Mouse (Mus musculus): ENCODE data around the gene Hspa12b. TPM values are rescaled to one million over a fixed set of nuclear protein-coding genes. Genes with fewer than 3 reads are reported as not detected.

The Hspa12b gene
- total and polyA plus RNA-seq, 2 experiments from 2014 or later: 3.3 to 11.2 TPM

- H3K36me3 ChIP-seq (ENCODE audit: insufficient read depth, low read length): peaks cover 55% of the 10 kb centered on the region
- WGBS: 97% methylated on average over 8 of the region's 8 CpGs
- ATAC-seq: no peak
These were observed 19.9 kb downstream of the Hspa12b start for GRCm38 (mm10) chr2:131147043-131147365.

DNA sequence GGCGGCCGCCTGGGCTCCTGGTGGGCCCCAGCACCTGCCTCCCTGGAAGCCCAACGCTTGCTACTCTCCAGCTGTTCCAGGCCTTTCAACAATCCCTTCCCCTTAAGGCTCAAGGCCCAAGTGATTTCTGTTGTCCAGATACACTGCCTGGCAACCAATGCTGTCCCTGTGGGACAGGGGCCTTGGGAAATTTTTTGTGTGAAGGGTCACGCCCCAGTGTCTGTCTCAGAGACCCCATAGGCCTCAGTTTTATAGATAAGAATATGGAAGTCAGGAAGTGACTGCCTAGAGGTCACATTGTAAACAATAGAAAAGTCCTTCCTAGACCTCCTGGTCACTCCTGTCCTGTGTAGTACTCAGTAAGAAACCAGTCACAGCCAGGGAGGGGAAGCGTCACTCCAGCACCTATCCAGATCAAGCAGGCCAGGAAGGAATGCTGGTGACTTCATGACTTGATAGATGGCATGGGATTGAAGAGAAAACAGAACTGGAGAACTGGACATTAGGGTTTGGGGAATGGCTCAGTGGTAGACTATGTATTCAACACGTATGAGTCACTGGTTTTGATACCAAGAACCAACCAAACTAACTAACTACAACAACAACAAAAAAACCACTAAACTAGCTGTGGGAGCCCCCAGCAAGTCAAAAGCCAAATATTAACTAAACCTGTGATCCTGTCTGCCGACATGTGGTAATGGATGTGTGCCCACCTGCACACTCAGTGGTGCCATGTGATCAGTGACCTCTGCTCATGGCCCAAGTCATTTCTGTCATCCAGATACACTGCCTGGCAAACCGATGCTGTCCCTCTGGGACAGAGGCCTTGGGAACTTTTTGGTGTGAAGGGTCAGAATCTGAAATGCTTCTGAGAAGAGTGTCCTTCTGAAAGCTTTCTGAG is 21.5 kb downstream of the Hspa12b start:
- no peak overlapping the region for H3K9ac ChIP-seq (replicated peaks; ENCODE audit: low read length)
- no peak overlapping the region for H3K27ac ChIP-seq
- H3K4me3 ChIP-seq (ENCODE audit: low read length): no peak overlapping the region
- no peak for TF ChIP-seq CTCF (IDR thresholded peaks at IDR 0.05; ENCODE audit: low read depth)
- no peak overlapping the region for H3K4me2 ChIP-seq (ENCODE audit: low read depth, low read length)
- H3K36me3 ChIP-seq (ENCODE audit: insufficient read depth, low read length): peaks cover 68% of the 10 kb centered on the region
- H3K27me3 ChIP-seq (ENCODE audit: insufficient read depth, low read length): no peaks in the 10 kb centered on the region
- no peaks in the 10 kb centered on the region for H3K9me3 ChIP-seq (ENCODE audit: low read length)
- WGBS: 81% methylated on average over 8 of the region's 8 CpGs
- ATAC-seq: no peak
- no peak for DNase-seq (ENCODE audit: low spot score)
- no peaks in the 10 kb centered on the region for H3K4me1 ChIP-seq (ENCODE audit: insufficient read depth, low read length)

More at GRCm38 (mm10) chr2:131147043-131147365, 19.9 kb downstream of the Hspa12b start:
- no peak overlapping the region for H3K9ac ChIP-seq (replicated peaks; ENCODE audit: low read length)
- H3K9me3 ChIP-seq (ENCODE audit: low read length): no peaks in the 10 kb centered on the region
- no peaks in the 10 kb centered on the region for H3K4me1 ChIP-seq (ENCODE audit: insufficient read depth, low read length)
- H3K4me3 ChIP-seq (ENCODE audit: low read length): no peak overlapping the region
- no peak overlapping the region for H3K27ac ChIP-seq
- no peaks in the 10 kb centered on the region for H3K27me3 ChIP-seq (ENCODE audit: insufficient read depth, low read length)
- no peak for DNase-seq (ENCODE audit: low spot score)
- no peak for TF ChIP-seq CTCF (IDR thresholded peaks at IDR 0.05; ENCODE audit: low read depth)
- H3K4me2 ChIP-seq (ENCODE audit: low read depth, low read length): no peak overlapping the region

DNA sequence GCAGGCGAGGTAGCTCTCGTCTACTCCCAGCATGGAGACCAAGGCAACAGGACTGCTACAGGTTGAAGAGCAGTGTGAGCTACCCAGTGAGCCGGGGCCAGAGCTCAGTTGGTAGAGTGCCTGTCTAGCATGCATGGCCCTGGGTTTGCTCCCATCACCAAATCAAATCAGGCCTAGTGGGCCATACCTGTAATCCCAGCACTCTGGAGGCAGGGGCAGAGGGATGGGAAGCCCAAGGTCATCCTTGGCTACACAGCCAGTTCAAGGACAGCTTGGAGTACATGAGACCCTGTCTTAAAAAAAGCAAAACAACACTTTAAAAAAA is 22.1 kb downstream of the Hspa12b start:
- ATAC-seq: no peak
- no peaks in the 10 kb centered on the region for H3K4me1 ChIP-seq (ENCODE audit: insufficient read depth, low read length)
- no peak for DNase-seq (ENCODE audit: low spot score)
- peaks cover 68% of the 10 kb centered on the region for H3K36me3 ChIP-seq (ENCODE audit: insufficient read depth, low read length)
- no peak overlapping the region for H3K9ac ChIP-seq (replicated peaks; ENCODE audit: low read length)
- H3K4me3 ChIP-seq (ENCODE audit: low read length): no peak overlapping the region
- H3K27ac ChIP-seq: no peak overlapping the region
- WGBS: 91% methylated on average over 3 of the region's 3 CpGs
- TF ChIP-seq CTCF (IDR thresholded peaks at IDR 0.05; ENCODE audit: low read depth): no peak
- H3K9me3 ChIP-seq (ENCODE audit: low read length): no peaks in the 10 kb centered on the region
- H3K27me3 ChIP-seq (ENCODE audit: insufficient read depth, low read length): no peaks in the 10 kb centered on the region
- no peak overlapping the region for H3K4me2 ChIP-seq (ENCODE audit: low read depth, low read length)

GRCm38 (mm10) chr2:131152166-131152730 is 25.2 kb downstream of the Hspa12b start:
- ATAC-seq: no peak
- no peaks in the 10 kb centered on the region for H3K9me3 ChIP-seq (ENCODE audit: low read length)
- WGBS: 94% methylated on average over 6 of the region's 7 CpGs
- H3K27me3 ChIP-seq (ENCODE audit: insufficient read depth, low read length): no peaks in the 10 kb centered on the region
- no peak overlapping the region for H3K9ac ChIP-seq (replicated peaks; ENCODE audit: low read length)
- peaks cover 45% of the 10 kb centered on the region for H3K36me3 ChIP-seq (ENCODE audit: insufficient read depth, low read length)
- no peaks in the 10 kb centered on the region for H3K4me1 ChIP-seq (ENCODE audit: insufficient read depth, low read length)
- no peak for TF ChIP-seq CTCF (IDR thresholded peaks at IDR 0.05; ENCODE audit: low read depth)
- H3K27ac ChIP-seq: no peak overlapping the region
- H3K4me3 ChIP-seq (ENCODE audit: low read length): no peak overlapping the region
- DNase-seq (ENCODE audit: low spot score): no peak
- H3K4me2 ChIP-seq (ENCODE audit: low read depth, low read length): no peak overlapping the region

DNA sequence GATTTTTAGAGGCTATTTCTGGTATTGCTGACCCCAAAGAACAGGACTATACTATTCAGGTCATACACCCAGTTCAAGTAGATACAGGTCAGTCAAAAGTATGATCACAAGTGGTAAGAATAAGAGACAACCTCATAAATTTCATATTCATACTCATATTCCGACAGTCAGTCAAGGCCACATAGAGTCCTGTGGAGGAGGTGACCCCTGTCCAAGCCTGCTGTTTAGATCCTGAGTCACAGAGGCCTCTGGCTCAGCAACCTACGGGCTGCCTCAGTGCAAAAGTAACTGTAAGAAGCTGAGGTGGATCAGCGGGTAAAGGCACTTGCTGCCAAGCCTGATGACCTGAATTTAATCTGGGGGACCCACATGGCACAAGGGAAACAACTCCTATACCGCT is 27.0 kb downstream of the Hspa12b start:
- peaks cover 13% of the 10 kb centered on the region for H3K4me1 ChIP-seq (ENCODE audit: insufficient read depth, low read length)
- no peaks in the 10 kb centered on the region for H3K9me3 ChIP-seq (ENCODE audit: low read length)
- H3K27ac ChIP-seq: no peak overlapping the region
- no peak for TF ChIP-seq CTCF (IDR thresholded peaks at IDR 0.05; ENCODE audit: low read depth)
- WGBS: 86% methylated on average over 4 of the region's 4 CpGs
- H3K27me3 ChIP-seq (ENCODE audit: insufficient read depth, low read length): no peaks in the 10 kb centered on the region
- ATAC-seq: no peak
- DNase-seq (ENCODE audit: low spot score): no peak
- H3K9ac ChIP-seq (replicated peaks; ENCODE audit: low read length): no peak overlapping the region
- H3K4me3 ChIP-seq (ENCODE audit: low read length): no peak overlapping the region
- peaks cover 27% of the 10 kb centered on the region for H3K36me3 ChIP-seq (ENCODE audit: insufficient read depth, low read length)
- no peak overlapping the region for H3K4me2 ChIP-seq (ENCODE audit: low read depth, low read length)

GRCm38 (mm10) chr2:131156987-131157386 is 29.9 kb downstream of the Hspa12b start:
- no peaks in the 10 kb centered on the region for H3K27me3 ChIP-seq (ENCODE audit: insufficient read depth, low read length)
- H3K9me3 ChIP-seq (ENCODE audit: low read length): no peaks in the 10 kb centered on the region
- TF ChIP-seq CTCF (IDR thresholded peaks at IDR 0.05; ENCODE audit: low read depth): no peak
- H3K4me2 ChIP-seq (ENCODE audit: low read depth, low read length): no peak overlapping the region
- WGBS: 93% methylated on average over 7 of the region's 7 CpGs
- H3K27ac ChIP-seq: no peak overlapping the region
- H3K4me3 ChIP-seq (ENCODE audit: low read length): no peak overlapping the region
- H3K9ac ChIP-seq (replicated peaks; ENCODE audit: low read length): no peak overlapping the region
- peaks cover 13% of the 10 kb centered on the region for H3K4me1 ChIP-seq (ENCODE audit: insufficient read depth, low read length)
- no peak for ATAC-seq
- peaks cover 13% of the 10 kb centered on the region for H3K36me3 ChIP-seq (ENCODE audit: insufficient read depth, low read length)
- no peak for DNase-seq (ENCODE audit: low spot score)

GRCm38 (mm10) chr2:131159491-131159910 is 32.4 kb downstream of the Hspa12b start:
- peak; percentile 67; the same call in 1 of the 2 replicates for ATAC-seq
- Histone ChIP-seq H3K9me3 (ENCODE audit: low read length) (no peaks in the 10 kb centered on the region), H3K36me3 (ENCODE audit: insufficient read depth, low read length) (no peaks in the 10 kb centered on the region; the same call in 1 of the 2 replicates), H3K4me1 (ENCODE audit: insufficient read depth, low read length) (peaks cover 13% of the 10 kb centered on the region), H3K9ac (replicated peaks; ENCODE audit: low read length) (peak overlapping the region; percentile 82), H3K4me2 (ENCODE audit: low read depth, low read length) (peak overlapping the region; percentile 93), H3K27ac (peak overlapping the region; percentile 83), H3K4me3 (ENCODE audit: low read length) (peak overlapping the region; percentile 62), H3K27me3 (ENCODE audit: insufficient read depth, low read length) (no peaks in the 10 kb centered on the region)
- DNase-seq (ENCODE audit: low spot score): peak; percentile 55
- TF ChIP-seq CTCF (IDR thresholded peaks at IDR 0.05; ENCODE audit: low read depth): no peak
- WGBS: under 1% methylated on average over 18 of the region's 18 CpGs

Measured in hindbrain, postnatal 0 days (tissue).